Mouse (Mus musculus) mouse embryonic stem cell (cell line): Measurements from ENCODE around the gene Lifr.

Experiments
- in situ Hi-C, 2 experiments: fragments of 300-500 bp; cut with MboI; formaldehyde crosslinking; loops; 1 replicate in 1 of 2; 3 replicates in 1 of 2; pipeline ENCODE4 v1.14.3; 2019 to 2020; ENCODE audit warnings: low sequenced_read_pairs in 2 of 2, low pct_unique_long_range_greater_than_20kb in 1 of 2, mixed read lengths in 1 of 2; ENCODE audit not compliant: unreplicated experiment in 1 of 2

The Lifr gene

DNA sequence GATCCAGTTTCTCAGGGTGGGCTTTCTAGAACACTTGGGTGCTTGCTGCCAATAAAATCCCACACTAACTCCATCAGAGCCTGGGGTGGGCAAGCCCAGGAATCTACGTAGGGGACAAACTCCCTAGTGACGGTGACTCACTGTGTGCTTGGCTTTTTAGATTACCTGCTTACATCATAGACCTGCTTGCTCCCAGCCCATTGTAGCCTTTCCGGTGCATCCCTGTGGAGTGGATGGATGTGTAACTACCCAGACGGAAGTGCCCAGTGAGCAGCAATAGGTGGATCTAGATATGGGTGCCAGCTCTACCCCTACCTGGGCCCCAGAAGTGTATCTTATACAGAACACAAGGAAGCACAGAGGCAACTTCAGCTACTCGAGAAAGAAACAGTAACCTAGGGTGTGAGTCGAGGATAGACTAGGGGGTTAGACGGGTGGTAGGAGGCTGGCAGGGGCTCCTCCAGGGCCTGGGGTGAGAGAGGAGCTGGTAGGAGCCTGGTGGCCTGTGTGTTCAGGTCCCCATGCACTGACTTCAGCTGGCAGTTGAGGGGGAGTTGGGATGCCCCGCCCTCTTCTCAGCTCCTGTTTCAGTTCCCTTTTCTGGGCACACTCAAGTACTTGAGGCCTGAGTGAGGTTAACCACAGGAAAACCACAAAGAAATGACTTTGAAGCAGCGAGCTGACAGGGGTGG is 126.3 kb downstream of the Lifr start:
- in situ Hi-C loops: no loop called here

DNA sequence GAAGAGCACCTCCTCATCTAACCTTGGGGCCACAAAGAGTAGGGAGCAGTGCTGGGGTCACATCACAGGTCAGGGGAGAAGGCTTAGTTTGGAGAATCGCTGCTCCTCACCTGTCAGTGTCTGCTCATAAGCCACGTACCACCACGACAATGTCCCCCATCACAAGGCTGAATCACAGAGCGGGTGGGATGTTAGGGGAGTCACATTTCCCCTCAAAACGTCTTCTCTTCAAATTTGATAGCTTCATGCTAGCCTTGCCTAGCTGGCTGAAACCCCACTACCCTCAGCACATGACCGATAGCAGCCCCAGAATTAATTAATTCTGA is 126.8 kb downstream of the Lifr start:
- in situ Hi-C loops: no loop called here

DNA sequence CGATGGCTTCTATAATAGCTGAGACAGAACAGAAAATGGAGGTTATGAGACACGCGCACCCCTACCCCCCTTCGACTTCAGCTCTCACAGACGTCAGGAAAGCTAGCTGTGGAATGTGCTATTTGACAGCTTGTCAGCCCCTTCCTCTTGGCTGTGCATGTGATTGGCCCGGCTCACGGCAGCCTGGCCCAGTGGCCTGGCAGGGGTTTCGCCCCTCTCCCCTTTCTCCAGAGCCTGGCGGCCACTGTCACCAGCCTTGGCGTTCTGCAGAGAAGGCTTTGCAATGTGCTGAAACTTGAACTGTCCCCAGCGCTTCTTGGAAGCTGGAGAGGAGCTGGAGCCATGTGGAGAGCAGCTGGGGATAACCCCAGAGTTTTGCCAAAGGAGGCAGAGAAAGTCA is 132.4 kb downstream of the Lifr start:
- in situ Hi-C loops: loop anchor here in 1 of 2 experiments (5.0 kb wide), 1 partner anchor 306 kb away; no protein-coding TSS in a partner anchor

DNA sequence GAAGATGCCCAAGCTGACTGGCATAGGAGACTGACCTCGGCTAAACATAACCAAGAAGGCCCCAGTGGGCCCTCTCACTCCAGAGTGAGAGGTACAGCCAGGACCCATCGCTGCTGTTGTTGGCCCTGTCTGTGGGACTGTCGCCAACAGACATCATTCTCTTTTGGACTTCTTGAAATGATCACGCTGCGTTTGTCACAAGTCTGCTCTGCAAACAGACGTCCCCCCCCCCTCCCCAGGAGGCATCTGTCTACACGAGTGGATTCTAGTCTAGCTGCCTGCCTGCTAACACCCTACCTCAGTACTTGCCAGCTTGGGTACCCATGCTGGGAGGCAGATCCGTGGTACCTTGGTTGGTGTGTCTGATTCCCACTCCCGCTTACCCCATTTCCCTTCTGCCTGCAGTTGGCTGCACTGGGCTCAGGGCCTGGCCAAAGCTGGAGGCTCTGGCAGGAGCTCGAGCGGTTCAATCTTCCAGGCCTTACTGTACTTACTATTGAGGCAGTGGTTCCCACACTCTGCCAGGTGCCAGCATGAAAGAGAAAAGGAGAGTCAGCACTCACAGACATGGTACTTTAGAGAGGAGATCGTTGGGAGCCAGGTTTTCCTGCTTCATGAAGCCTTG is 133.8 kb downstream of the Lifr start:
- in situ Hi-C loops: loop anchor here in 1 of 2 experiments (5.0 kb wide), 1 partner anchor 307 kb away; no protein-coding TSS in a partner anchor

DNA sequence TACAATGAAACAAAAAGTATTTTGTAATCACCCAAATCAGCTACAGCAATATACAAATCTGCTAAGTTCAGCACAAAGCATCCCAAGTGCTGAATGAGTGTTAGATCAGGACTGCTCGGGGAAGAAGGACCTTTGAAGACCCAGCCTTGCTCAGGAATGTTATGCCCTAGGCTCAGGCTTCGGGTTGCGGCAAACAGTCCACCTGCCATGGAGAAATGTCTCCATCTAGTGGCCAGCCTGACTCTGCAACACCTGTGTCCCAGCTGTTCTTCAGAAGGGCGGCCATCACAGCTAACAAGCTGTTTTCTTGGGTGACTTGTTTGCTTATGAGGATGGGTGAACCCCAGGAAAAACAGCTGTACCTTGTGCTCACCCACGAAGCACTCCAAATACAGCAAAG is 135.8 kb downstream of the Lifr start:
- in situ Hi-C loops: no loop called here

DNA sequence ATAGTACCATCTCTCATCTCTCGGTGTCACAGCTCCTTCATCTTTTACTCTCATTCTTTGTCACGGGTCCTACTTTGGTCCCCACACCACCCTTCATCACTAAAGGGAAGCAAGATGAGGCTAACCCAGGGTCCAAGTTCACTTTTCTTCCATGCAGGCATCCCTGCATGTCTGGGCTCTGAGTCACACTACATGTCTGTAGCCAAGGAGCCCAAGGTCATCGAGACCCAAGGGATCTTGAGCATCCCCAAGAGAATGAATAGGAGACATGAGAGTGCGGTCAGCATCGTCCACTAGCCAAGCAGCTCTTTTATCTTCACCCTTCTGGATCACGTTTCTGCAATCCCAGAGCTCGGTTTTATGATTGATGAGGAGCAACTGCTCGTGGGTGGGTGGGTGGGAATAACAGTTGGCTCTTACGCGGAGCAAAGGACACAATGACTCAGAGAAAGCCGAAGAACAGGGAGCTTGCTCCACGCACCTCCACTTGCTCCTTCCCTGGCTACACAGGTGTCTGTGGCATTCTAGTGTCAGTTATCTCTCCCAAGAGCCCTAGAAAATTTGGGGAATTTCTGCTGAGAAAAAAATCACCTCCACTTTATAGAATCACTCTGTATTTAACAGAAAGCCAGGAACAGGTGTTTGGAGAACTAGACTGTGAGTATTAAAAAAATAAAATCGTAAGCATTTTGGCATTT is 143.1 kb downstream of the Lifr start:
- in situ Hi-C loops: loop anchor here in 1 of 2 experiments (10.0 kb wide), 1 partner anchor 319 kb away; no protein-coding TSS in a partner anchor

DNA sequence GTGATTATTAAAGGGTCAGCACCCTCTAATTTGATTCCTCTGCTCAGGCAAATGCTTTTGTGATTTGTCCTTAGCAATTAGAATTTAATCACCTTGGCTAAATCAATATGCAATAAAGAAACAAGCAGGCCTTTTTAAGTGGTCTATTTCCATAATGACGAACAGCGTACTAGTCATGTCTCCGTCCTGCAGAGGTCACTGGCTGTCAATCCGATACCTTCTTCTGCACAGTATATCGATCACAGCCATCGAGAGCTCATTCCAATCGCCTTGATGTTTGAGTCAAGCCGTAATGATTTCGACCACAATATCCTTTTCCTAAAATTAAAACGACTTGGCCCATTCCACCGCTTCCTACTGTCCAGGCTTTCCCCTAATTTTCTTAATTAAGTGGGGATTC is 149.5 kb downstream of the Lifr start:
- in situ Hi-C loops: loop anchor here in 1 of 2 experiments (10.0 kb wide), 1 partner anchor 325 kb away; no protein-coding TSS in a partner anchor

DNA sequence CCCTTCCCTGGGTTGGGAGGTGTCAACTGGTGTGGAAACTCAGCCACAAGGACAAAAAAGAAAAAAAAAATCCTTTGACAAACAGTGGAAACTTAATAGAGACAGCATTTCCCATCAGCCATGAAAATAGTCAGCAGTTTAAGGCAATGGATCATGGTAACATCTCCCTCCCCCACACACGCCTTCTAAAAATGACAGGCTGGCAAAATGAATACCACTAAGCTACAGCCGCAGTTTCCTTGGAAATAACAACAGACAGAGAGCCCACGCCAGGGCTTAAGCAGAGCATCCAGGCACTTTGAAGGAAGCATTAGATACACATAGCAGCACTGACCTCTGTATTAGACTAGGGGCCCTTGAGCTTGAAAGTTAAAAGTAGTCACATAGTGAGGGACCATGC is 150.5 kb downstream of the Lifr start:
- in situ Hi-C loops: no loop called here

DNA sequence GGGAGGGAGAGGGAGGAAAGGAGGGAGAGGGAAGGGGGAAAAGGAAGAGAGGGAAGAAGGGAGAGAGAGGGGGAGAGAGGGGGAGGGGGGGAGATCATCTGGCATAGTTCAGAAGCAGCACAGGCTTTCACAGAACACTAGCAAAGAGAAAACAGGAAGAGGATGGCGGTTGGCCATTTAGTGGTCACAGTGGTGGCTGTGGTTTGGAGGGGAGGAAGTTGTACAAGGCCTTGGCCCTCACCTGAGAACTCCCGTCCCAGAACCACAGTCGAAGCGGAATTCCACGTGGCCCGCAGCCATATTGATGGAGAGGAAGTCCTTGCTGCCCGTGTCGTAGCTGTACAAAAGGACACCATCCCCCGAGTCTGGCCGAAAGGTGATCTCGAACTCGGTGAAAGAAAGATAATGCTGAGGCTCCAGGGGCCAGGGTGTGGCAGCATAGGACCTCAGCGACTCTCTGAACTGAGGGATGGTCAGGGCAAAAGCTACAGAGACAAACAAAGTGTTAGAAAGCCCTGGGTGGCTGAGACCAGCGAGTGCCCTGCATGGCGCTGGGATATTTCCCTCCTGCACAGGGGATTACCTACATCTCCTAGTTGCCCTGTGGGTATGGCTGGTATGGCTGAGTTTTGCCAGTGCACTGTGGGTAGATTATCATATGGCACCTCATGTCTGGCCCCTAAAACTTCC is 151.9 kb downstream of the Lifr start:
- in situ Hi-C loops: no loop called here
